Mouse (Mus musculus): Measurements from ENCODE around the gene Nt5c1a.

GRCm38 (mm10) chr4:123160571-123160970, 40.7 kb upstream of the Nt5c1a start:
- TF ChIP-seq CTCF (IDR thresholded peaks at IDR 0.05; ENCODE audit: borderline replicate concordance, control insufficient read depth, extremely low read depth, insufficient read depth, low read length, poor library complexity) (no peak), POLR2A (IDR thresholded peaks at IDR 0.05; ENCODE audit: control insufficient read depth, extremely low read depth, insufficient read depth, low read length, poor library complexity) (no peak)
